Mouse (Mus musculus) gastrocnemius, postnatal 4 days (tissue): ENCODE data around the gene Sppl2b. TPM values are rescaled to one million over a fixed set of nuclear protein-coding genes. Genes with fewer than 3 reads are reported as not detected.

Source experiments
- DNase-seq, 2 experiments: peaks; one replicate each; pipeline ENCODE4 v3.0.0; 2021 to 2022; ENCODE audit warnings: low spot score in 2 of 2, mixed read lengths in 2 of 2
- total RNA-seq, 2 experiments: library from RNA; stranded (reverse); gene quantifications; 2 replicates each; pipeline ENCODE4 v1.2.3; 2021

Gene Sppl2b
- total RNA-seq, 2 experiments from 2014 or later = 30.9 to 38.6 TPM

DNA sequence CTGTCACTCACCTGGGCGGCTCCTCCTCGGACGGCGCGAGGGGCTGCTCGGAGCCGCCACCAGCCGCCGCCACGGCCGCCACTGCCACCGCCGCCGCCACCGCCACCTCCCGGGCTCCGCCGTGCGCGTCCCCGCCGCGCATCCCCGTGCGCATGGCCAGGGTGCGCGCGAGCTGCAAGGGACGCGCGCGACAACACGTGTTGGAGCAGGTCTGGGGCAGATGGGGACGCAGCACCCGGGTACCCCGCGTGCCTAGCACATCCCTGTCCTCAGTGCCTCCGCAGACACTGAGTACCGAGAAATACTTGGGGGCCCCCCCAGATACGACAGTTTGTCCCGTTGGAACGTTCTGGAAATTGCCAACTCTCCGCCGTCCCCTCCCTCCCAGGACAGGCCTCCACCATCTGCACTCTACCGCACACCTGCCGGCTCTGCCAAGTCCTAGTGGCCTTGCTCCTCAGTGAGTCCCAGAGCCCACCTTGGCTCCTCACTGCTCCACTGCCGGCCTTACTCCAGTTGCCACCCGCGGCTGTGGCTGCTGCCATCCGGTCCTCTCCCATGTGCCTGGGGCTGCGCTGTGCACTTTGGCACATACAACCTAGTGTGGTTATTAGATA, 11.0 kb upstream of the Sppl2b start, which contains the start of gene Lingo3:
Gene Lingo3 (minus strand): TSS at position 109 of the 617 bp plus-strand sequence.
- no peak for DNase-seq

DNA sequence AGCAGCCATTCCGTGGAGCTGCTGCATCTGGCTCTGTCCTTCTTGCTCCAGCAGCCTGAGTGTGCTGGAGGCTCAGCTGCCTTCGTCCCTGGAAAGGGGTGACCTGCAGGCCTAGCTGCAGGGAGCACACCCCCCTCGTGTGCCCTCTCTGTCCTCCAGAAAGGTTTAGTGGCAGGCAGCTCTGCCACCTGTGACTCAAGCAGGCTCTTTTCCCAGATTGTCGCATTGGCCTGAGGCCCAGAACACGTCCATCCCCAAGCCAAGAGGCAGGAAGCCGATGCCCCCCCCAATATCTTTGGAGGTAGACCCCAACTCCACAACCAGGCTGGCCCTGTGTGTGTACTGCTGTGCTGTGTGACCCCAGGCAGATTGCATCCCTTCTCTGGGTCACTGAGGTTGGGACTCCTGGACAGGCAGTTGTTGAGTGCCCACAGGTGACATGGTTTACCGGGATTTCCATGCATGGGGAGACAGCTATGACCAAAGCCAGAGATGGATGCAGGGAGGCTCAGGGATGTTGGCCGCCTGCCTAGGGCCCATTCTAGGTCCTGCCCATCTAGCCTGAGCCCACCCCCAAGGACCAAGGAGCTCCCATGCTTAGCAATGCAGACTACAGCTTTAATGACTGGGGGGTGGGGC, 9.9 kb upstream of the Sppl2b start:
- no peak for DNase-seq

DNA sequence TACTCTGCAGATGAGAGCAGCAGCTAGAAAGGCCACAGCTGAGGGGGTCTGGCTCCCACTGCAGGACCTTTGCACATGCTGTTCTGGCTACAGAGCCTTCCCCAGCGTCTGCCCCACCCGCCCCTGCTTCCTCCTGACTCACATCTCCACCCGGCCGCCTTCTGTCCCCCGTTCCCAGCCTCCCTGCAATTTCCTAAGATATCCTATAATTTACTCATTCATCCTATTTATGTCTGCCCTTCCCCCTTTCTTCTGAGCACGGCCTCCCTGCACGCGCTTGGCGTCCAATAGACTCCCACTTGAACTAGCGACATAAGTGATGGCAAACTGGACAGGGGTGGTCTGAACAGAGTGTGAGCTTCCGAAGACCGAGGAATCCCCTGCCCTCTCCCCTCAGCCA, 9.3 kb upstream of the Sppl2b start:
- DNase-seq = no peak

DNA sequence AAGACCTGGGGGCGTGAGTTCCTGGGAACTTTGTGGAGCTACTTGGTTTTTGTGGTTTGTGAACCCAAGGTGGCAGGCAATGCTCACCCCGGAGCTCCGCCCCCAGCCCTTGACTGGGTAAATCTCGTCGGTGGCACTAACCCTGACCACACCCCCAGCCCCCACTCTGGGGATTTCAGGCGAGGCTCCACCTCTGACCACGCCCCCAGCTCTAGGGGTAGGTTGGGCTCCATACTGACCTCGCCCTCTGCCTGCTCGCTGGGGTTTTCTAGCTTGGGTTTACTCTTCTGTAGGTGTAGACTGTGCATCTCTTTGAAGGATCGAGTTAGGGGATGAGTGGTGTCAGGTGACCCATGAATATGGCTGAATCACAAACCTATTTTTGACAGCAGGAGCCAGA, 6.5 kb upstream of the Sppl2b start:
- peak in 1 of 2 experiments; percentile 40 for DNase-seq

DNA sequence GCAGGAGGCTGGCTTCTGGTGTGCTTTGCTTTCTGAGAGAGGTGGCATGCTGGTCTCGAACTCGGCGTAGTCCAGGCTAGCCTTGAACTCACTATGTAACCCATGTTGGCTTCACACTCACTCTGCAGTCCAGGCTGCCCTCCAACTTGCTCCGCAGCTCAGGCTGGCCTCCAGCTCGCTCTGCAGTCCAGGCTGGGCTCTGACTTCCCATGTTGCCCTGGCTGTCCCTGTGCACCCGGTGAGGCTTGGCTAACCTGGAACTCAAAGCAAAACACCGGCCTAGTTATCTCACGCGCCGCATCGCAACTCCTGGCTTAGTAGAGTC, 636 bp downstream of the Sppl2b start:
- no peak for DNase-seq

DNA sequence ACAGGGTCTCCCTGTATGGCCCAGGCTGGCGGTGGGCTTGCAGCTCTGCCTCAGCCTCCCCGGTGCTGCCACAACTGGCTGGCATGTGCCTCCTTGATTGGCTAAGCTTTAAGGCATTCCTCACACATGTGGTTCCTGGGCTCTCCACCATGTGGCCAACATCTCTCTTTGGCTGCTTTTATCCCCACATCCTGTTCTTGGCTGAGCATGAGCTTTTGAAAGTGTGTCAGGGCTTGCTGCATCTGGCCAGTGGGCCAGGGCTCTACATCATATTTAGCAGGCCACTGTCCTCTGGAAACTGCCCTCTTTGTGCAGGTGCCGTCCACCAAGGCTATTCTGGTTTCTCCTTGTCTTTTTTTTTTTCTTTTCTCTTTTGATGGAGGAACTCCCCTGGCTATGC, 1.2 kb downstream of the Sppl2b start:
- no peak for DNase-seq

DNA sequence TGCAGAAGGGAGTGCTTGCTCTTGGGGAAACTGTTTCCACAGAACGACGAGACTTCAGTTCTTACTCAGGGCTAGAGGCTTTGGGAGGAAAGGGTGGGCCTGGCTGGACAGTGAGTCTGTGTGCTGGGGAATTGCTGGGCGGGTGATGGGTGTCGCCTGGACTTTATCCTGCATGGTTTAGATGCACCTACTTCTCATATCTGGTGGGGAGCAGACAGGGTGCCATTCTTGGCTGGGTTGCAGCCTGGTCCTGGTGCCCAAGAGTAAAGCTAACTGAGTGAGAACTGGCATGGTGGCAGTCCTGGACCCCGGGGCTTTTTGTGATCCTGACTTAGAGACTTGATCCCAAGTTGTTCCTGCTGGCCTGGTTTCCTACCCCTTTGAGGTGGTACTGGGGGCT, 1.8 kb downstream of the Sppl2b start:
- DNase-seq = no peak

DNA sequence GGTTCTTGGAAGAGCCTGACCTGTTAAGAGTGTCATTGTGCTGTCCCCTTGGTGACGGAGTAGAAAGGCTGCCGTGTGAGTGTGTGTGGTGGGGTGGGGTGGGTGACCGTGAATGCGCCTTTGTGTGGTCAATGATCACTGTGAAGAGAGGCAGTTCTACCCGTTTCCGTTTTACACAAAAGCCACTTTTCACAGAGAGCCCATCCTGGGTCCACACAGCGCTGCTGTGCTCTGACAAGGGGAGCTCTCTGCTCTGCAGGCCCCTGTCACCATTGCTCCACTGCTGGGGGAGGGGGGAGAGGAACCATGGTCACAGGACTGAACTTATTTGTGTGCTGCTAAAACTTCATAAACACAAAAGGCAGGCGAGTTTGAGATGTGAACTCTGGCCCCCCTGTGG, 2.3 kb downstream of the Sppl2b start:
- DNase-seq = no peak

DNA sequence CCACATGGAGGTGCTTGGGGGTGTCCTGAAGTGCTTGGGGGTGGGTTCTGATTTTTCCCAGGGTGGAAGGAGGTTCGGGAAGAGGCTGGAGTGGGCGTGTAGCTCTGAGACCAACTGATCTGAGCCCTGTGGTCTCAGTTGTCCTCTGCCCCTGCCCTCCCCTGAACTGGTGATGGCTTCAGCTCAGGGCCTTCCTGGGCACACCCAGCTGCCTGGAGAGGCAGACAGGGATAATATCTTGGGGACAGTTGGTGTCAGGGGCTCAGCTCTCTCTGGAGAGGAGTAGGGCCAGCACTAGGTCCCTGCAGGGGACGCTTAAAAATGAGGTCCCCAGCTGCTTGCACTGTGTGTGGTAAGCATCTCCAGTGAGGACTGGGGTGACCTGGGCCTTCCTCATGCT, 2.8 kb downstream of the Sppl2b start:
- DNase-seq = no peak

DNA sequence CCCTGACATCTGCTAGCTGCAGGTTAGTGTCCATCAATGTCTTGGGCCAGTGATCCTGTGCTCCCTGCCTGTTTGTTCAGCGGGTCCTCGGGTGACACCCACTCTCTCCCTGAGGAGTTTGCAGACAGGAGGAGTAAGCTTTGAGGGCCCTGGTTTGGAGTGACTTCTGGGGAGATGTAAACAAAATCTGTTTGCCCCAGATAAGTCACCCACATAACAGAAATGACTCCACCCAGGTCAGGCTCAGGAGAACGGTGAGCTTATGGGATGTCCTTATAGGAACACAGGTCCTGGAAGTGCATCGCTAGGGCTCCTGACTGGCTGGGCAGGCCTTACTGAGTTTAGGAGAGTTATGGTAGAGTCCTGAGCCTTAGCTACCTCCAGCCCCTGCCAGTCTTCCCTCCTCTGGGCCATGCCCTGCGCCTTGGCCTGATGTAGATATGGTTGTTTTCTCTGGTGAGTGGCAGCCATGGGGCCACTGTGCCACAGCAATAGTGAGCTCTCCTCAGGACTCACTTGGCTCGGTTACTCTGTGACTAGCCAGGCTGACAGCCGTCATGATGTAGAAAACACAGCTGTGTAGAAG, 3.4 kb downstream of the Sppl2b start:
- no peak for DNase-seq

DNA sequence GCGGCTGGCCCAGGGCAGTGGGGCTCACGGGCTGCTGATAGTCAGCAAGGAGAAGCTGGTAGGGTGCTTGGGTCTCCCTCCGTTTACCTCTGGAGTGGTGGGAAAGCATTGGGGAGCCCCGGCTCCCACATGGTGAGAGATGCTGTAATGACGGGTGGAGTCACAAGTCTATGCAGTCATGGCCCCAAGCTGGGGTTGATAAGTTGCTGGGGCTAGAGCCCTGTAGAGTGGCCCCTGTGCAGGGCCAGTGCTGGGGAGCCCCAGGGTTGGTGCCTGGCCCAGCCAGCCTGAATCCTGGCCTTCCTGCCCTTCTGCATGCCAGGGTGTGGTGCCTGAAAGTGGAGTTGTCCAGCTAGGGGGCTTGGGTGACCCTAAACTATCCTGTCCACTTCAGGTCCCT, 7.2 kb downstream of the Sppl2b start:
- no peak for DNase-seq

DNA sequence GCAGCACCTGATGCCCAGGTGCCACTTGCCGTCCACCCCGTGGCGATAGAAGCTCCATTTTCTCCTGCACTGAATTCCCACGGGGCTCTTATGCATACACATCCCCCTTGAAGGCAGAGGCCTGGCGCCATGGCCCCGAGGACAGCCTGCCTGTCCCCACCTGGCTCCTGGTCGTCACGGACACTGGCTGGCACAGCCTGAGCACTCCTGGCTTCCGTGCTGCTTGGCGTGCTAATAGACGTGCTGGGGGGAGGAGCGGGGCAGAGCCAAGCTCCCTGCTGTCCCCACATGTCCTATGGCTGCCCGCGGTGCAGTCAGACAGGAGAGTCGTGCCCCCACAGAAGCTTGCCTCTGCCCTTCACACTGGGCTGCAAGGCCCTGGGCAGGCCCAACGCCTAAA, 9.4 kb downstream of the Sppl2b start:
- no peak for DNase-seq

DNA sequence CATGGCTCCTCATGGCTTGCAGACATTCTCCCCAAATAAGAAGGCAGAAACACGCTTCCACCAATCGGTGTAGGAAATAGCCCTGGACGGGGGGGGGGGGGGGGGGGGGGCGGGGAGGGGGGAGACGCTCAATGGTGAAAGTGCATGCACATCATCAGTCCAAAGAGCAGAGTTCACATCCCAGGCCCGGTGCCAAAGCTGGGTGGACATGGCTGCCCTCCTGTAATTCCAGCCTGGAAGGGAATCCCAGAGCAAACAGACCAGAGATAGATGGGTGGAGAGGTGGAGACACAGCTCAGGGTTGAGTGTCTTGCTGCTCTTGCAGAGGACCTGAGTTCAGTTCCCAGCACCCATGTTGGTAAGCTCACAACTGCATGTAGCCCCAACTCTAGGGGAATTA, 15.9 kb downstream of the Sppl2b start:
- DNase-seq = no peak

DNA sequence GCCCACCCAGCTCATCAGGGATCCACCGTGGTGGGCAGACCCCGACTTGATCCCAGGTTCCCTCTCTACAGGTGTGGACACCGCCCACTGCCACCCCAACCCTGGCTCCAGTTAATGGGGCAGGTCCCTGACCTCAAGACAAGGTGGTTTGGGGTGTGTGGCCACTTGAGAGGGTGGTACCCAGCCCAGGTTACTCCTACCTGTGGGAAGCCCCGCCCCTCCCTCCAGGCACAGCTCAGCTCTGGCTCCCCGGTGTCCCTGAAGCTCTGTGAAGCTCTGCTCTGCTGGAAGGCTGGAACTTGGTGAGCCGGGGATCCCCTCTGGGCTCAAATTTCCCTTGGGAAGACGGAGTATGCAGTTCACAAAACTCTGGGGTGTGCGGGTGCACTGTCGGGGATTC, 16.5 kb downstream of the Sppl2b start, which contains the start of gene Tmprss9:
Gene Tmprss9 (plus strand): TSS at position 268 of the 400 bp plus-strand sequence.
- DNase-seq = no peak

DNA sequence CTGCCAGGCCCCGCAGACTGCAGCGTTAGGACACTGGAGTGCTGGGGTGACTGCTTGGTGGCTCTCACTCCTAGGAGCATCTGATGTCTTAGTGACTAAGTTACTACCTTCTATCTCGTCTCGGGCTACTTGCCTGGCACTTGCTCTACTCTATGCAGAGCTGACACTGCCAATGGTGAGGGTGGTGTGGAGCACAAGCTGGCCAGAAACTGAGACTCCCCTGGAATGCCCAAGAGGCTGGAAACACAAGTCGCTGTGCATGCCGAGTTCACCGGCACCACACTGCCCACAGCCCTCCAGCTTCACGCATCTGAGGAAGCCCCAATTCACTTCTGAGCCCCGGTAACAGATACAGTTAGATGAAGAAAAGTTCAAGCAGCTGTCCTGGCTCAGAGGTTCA, 19.0 kb downstream of the Sppl2b start:
- DNase-seq = no peak

DNA sequence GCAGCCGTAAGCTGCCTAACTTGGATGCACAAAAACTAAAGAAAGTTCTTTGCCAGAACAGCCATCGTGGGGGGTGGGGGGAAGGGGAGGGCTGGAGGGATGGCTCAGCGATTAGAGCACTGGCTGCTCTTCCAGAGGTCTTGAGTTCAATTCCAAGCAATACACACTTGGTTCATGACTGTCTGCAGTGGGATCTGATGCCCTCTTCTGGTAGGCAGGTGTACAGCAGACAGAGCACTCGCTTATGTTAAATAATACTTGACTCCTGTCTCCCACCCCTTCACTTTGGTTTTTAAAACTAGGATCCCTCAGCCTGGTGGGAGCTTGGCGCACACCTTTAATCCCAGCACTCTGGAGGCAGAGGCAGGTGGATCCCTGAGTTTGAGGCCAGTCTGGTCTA, 21.0 kb downstream of the Sppl2b start:
- no peak for DNase-seq

DNA sequence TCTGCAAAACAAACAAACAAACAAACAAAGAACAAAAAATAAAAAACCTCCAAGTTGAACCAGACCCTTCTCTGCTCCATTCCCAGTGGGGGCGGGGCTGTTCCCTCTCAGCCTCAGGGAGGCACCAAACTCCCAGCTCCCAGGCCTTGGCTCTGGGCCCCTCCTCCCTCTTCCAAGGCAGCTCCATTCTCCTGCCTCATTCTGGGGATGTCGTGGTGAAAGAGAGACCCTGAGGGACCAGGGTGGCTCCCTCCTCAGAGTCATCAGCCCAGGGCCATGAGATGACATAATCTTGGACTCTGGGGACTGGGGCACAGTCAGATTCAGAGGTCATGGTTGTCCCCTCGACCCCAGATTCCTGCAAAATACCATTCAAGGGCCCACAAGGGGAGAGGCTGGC, 21.5 kb downstream of the Sppl2b start:
- no peak for DNase-seq

DNA sequence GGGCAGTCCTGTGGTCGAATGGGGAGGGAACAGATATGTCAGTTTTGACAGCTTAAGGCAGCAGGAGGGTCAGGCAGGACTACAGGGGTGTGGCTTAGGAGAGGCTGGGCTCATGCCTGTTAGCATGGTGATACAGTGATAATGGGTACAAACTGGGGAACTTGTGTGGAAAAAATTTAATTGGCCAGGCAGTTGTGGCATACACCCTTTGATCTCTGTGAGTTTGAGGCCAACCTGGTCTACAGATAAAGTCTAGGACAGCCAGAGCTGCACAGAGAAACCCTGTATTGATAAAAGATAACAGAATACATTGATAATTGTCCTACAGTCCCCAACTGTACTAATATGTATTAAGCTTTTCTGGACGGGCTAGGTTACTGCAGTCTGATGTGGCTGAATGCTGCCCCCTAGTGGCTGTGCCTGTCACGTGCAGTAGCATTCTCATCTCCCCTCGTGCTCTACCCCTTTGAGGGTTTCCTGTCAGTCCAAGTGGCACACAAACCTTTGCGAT, 25.1 kb downstream of the Sppl2b start:
- DNase-seq = peak in 1 of 2 experiments; percentile 63

DNA sequence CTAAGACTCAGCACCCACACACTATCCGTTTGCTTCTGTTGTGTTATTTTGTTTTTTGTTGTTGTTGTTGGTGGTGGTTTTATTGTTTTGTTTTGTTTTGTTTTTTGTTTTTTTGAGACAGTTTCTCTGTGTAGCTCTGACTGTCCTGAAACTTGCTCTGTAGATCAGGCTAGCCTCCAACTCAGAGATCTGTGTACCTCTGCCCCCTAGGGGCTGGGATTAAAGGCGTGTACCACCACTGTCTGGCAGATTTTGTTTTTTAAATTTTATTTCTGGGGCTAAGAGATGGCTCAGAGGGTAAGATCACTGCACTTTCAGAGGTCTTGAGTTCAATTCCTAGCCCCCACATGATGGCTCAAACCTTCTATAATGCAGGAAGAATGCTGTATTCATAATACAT, 25.8 kb downstream of the Sppl2b start:
- DNase-seq = no peak

DNA sequence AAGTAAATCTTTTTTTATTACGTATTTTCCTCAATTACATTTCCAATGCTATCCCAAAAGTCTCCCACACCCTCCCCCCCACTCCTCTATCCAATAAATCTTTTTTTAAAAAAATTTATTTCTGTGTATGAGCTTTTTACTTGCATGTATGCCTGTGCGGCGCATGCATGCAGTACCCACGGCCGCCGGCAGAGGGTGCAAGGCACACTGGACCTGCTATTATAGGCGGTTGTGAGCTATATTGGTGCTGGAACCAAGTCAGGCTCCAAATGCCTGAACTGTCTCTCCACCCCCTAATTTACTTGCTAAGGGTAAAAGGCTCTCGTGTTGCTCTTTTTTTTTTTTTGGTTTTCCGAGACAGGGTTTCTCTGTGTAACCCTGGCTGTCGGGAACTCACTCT, 26.2 kb downstream of the Sppl2b start:
- DNase-seq = peak; percentile 68 to 69

DNA sequence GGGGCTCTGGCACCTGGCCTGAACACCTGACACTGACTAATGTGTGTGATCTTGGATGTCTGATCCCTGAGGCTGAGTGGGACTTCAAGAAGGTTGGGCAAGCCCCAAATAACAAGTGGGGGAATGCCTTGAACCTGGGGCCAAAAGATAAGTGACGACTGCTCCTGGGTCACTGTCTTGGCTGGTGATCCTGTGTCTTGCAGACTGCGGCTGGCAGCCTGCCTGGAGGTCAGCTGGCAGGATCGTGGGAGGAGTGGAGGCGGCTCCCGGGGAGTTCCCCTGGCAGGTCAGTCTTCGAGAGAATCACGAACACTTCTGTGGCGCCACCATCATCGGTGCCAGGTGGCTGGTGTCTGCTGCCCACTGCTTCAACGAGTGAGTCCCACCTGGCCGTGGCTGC, 32.1 kb downstream of the Sppl2b start:
- DNase-seq = no peak

DNA sequence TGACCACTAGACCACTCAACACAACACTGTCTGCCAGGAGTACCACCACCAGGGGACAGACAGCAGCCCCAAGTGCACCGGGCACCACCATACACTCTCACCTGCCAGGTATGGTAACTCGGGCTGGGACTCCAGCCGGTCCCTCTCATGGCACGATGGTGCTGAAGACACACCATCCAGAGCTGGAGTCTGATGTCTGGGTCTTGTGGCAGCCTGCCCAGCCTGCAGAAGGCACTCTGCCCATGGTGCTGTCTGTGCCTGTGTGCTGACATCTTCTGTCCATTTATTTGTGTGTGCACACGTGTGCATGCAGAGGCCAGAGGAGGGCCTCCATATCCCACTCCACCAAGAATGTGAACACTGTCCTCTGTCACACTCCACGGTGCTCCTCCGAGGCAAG, 40.0 kb downstream of the Sppl2b start:
- no peak for DNase-seq

DNA sequence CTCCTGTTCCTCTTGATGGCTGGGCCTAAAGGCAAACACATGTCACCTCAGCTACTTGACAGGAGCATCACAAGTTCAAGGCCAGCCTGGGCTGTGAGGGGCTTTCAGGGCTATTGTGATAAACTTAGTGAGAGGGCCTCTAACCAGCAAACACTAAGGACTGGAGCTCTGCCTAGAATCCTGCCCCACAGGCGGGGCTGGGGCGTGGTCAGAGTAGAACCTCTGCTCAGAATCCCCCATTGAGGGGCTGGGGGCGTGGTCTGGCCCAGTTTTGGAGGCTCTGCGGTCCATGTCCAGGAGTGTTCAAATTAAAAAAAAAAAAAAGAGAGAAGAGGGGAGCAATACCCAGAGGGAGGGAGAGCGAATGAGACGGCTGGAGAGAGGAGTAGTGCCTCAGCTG, 40.6 kb downstream of the Sppl2b start:
- DNase-seq = no peak
